Mouse (Mus musculus) liver, adult 2 months (tissue): ENCODE measurements around the gene Vangl1. TPM values are rescaled to one million over a fixed set of nuclear protein-coding genes. Genes with fewer than 3 reads are reported as not detected.

Experiments
- DNase-seq: peaks from one replicate; pipeline ENCODE4 v3.0.0-alpha.2; 2011; ENCODE audit warnings: low read depth, low spot score; ENCODE audit errors: extremely low read depth
- H3K27ac ChIP-seq: fragments of 200-500 bp; replicated peaks from 2 replicates; pipeline ENCODE4 v1.5.1; 2012; ENCODE audit warnings: low read depth, mild to moderate bottlenecking, control low read depth, inconsistent platforms, low read length; ENCODE audit not compliant: insufficient read depth
- H3K27me3 ChIP-seq: fragments of 200-500 bp; 2 replicates; pipeline ENCODE4 v1.6.1; 2012; ENCODE audit warnings: mild to moderate bottlenecking, moderate library complexity, low read length, inconsistent platforms; ENCODE audit not compliant: control insufficient read depth, insufficient read depth
- H3K36me3 ChIP-seq: fragments of 200-500 bp; 2 replicates; pipeline ENCODE4 v1.6.1; 2012; ENCODE audit warnings: low read length, inconsistent platforms; ENCODE audit not compliant: control insufficient read depth, insufficient read depth
- H3K4me1 ChIP-seq: fragments of 200-500 bp; 2 replicates; pipeline ENCODE4 v1.6.1; 2011; ENCODE audit warnings: low read length; ENCODE audit not compliant: control insufficient read depth, insufficient read depth
- H3K4me3 ChIP-seq: fragments of 200-500 bp; 2 replicates; pipeline ENCODE4 v1.5.1; 2011; ENCODE audit warnings: low read depth, mild to moderate bottlenecking, control low read depth, low read length, moderate library complexity; ENCODE audit not compliant: insufficient read depth
- H3K79me2 ChIP-seq: fragments of 200-500 bp; 2 replicates; pipeline ENCODE4 v1.6.1; 2012; ENCODE audit warnings: inconsistent platforms, mild to moderate bottlenecking, low read length, moderate library complexity; ENCODE audit not compliant: control insufficient read depth, insufficient read depth
- H3K9ac ChIP-seq: fragments of 200-500 bp; 2 replicates; pipeline ENCODE4 v1.6.1; 2012; ENCODE audit warnings: low read depth, mild to moderate bottlenecking, control low read depth, inconsistent platforms, low read length
- CTCF ChIP-seq: fragments of 200-500 bp; IDR thresholded peaks from 2 replicates; pipeline ENCODE4 v1.5.1; 2011; ENCODE audit warnings: low read depth, low read length, control low read depth
- POLR2A ChIP-seq: fragments of 200-500 bp; IDR thresholded peaks from 2 replicates; pipeline ENCODE4 v1.6.1; 2011; ENCODE audit warnings: low read length, control low read depth; ENCODE audit not compliant: insufficient read depth; ENCODE audit errors: extremely low read depth
- WGBS: fragments of 180-500 bp; shearing (Covaris S2); methylation state at CpG from one replicate; pipeline ENCODE4 v1.1.7; 2018; 5-methylcytosine and 5-hydroxymethylcytosine counted together
- polyA plus RNA-seq: library from polyadenylated mRNA; depleted of rRNA; stranded (reverse); fragments of >200 nt; gene quantifications from 2 replicates; pipeline ENCODE4 v1.2.3, GENCODE M21; 2012; rRNA removed
- total RNA-seq: library from RNA; depleted of rRNA; stranded (reverse); fragments of >200 nt; gene quantifications from 2 replicates; pipeline ENCODE4 v1.2.3, GENCODE M21; 2014; rRNA removed

Vangl1 gene
- total RNA-seq (3.6 and 4.6 TPM in 2 replicates), polyA plus RNA-seq (7.8 and 8.9 TPM in 2 replicates)

DNA sequence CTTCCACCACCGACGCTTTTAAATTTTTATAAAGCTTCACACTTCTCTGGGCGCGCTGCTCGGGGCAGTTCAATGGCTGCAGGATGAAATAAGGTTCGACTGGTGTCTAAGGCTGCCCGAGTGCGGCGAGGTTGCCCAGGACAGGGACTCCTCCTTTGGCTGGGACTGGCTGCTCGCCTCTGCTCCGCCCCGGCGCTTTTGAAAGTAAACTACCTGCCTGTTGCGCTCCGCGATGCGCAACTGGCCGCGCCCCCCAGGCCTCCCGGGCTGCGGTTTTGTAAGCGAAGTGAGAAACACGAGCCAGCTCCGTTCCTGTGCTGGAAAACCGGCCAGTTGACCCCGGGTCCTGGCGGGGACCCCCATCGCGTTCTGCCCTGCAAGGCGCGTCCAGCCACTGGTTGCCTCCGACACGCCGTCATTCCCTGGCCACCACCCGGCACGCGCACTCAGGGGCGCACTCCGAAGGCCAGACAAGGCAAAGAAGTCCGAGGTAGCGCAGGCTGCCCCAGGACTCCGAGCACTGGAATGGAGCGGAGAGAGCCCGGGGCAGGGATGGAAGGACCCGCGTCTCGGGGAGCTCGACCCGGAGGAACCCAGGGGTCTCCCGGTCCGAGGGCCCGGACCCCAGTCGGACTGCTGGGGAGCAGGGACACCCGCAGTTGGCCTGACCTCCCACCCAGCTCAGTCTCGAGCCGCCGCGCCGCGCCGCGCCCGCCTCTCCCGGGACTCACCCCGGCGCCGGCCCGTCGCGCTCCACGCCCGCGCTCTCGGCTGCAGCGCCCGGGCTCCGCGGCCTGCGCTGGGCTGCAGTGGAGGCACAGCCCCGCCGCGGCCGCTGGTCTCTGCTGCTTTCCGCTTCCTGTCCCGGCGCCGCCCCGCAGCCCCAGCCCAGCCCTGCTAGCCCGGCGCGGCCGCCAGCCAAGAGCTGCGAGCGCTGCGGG lies at the start of gene Vangl1:
TSS of gene Vangl1 (minus strand) at position 913 of the 941 bp plus-strand sequence.
- peaks cover 3% of the 10 kb centered on the region; the same call in 1 of the 2 replicates for H3K4me1 ChIP-seq
- peak; percentile 40 for DNase-seq
- H3K27ac ChIP-seq: 0 out of 2 replicates have a peak within 1 kb of the TSS, but pooled peaks have one; percentile 10
- peak within 1 kb of the TSS; percentile 51 for H3K9ac ChIP-seq
- WGBS: under 1% methylated on average over 75 of the region's 95 CpGs
- TF ChIP-seq CTCF (no peak), POLR2A (0 out of 2 replicates have a peak, but pooled peaks have one; percentile 3)
- H3K79me2 ChIP-seq: peaks cover 12% of the 10 kb centered on the region; the same call in 1 of the 2 replicates
- H3K27me3 ChIP-seq: no peaks in the 10 kb centered on the region
- H3K4me3 ChIP-seq: peak within 1 kb of the TSS; percentile 61
- H3K36me3 ChIP-seq: no peaks in the 10 kb centered on the region

DNA sequence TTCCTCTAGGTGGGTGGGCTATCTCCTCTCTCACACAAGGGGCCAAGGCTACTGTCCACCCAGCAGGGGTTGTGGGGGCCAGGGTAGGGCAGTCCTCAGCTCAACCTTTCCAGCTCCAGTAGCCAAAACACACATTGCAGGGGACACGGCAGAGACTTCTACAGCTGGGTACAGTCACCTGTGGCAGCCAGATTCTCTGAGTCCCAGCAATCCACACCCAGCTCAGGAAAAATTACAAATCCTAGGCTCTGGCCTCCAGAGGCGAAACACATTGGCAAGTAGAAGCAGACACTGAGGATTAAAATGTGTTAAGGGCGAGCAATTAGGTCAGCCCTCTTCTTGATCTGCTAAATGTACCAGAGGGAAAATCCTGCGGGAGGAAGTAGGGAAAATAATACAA lies 49.1 kb upstream of the Vangl1 start:
- 66% methylated on average over 4 of the region's 4 CpGs for WGBS
- TF ChIP-seq POLR2A: no peak
- no peak for TF ChIP-seq CTCF

DNA sequence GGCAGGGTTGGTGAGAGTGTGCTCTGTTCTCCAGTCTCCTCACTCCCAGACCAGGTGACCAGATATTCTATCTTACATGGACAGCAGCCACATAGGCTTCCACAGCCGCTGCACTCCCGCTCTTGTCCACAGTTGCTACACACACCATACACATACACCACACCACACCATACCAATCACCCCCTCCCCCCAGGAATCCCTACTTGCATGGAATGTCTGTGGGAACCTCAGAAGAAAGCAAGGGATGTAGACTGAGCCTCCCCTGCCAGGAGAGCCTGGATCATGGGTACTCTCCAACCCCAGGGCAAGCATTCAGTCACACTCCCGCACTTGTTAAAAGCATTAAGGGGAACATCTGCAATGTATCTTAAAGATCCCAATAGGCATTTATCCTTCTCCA lies 48.4 kb upstream of the Vangl1 start:
- DNase-seq: no peak
- Histone ChIP-seq H3K9ac (no peak overlapping the region), H3K27ac (no peak overlapping the region), H3K4me1 (no peaks in the 10 kb centered on the region), H3K79me2 (no peaks in the 10 kb centered on the region), H3K27me3 (no peaks in the 10 kb centered on the region), H3K36me3 (no peaks in the 10 kb centered on the region), H3K4me3 (no peak overlapping the region)
- no peak for TF ChIP-seq POLR2A
- TF ChIP-seq CTCF: no peak
- WGBS: 76% methylated on average over 3 of the region's 3 CpGs

More for the DNA sequence above, 49.1 kb upstream of the Vangl1 start:
- H3K36me3 ChIP-seq: no peaks in the 10 kb centered on the region
- no peak overlapping the region for H3K4me3 ChIP-seq
- H3K27ac ChIP-seq: no peak overlapping the region
- no peaks in the 10 kb centered on the region for H3K27me3 ChIP-seq
- H3K9ac ChIP-seq: no peak overlapping the region
- H3K4me1 ChIP-seq: no peaks in the 10 kb centered on the region
- DNase-seq: no peak
- H3K79me2 ChIP-seq: no peaks in the 10 kb centered on the region

DNA sequence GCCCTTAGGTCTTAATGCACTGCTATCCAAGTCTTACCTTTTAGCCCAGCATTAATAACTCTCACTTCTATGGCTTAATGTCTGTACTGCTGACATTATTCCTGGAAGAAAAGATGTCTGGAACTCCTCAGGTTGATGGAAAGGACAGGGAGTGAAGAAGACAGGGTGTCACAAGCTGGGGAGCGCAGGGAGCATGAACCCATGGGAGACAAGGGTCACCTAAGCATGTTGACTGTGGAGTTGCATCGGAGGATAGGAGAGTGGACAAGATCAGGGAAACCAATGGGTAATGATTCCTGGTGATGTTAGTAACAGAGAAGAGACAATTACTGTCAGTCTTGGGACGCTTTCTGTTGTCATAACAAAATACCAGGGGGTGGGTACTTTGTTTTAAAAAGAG lies 46.4 kb upstream of the Vangl1 start:
- WGBS: 89% methylated on average over 3 of the region's 3 CpGs
- no peaks in the 10 kb centered on the region for H3K27me3 ChIP-seq
- H3K4me3 ChIP-seq: no peak overlapping the region
- no peak for DNase-seq
- H3K27ac ChIP-seq: no peak overlapping the region
- TF ChIP-seq CTCF (no peak), POLR2A (no peak)
- H3K4me1 ChIP-seq: no peaks in the 10 kb centered on the region
- H3K79me2 ChIP-seq: no peaks in the 10 kb centered on the region
- H3K36me3 ChIP-seq: no peaks in the 10 kb centered on the region
- H3K9ac ChIP-seq: no peak overlapping the region

DNA sequence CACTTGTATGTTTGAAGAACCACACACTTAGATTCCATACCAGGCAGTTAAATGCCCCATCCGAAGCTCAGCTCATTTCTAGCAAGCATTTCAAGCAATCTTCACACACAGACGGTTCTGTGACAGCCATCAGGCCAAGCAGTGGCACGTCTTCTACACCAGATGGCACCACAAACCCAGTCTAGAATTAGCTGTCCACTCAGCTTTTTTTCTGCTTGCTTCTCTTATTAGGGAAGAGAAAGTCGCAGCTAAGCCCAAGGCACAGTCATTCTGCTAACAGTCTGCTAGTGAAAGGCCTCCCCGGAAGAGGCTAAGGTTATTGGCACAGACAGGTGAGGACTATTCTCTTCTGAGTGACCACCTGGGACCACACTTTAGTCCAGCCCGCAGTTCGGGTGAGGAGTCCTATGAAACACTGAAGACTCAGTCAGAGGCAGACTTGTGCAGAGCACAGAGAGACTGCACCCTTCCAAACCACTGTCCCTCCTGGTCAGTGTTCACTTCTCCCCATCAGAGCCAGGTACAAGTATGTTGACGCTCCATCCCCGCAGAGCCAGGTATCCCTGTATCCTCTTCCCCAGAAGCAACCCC lies 45.0 kb upstream of the Vangl1 start:
- Histone ChIP-seq H3K79me2 (no peaks in the 10 kb centered on the region), H3K27me3 (no peaks in the 10 kb centered on the region), H3K36me3 (no peaks in the 10 kb centered on the region), H3K4me3 (no peak overlapping the region), H3K27ac (no peak overlapping the region), H3K9ac (no peak overlapping the region), H3K4me1 (no peaks in the 10 kb centered on the region)
- TF ChIP-seq CTCF: peak; percentile 59; the same call in 1 of the 2 replicates
- TF ChIP-seq POLR2A: no peak
- peak; percentile 1 for DNase-seq
- WGBS: 58% methylated on average over 9 of the region's 9 CpGs
